Mouse (Mus musculus) ovary, adult 2 months (tissue): ENCODE results near the gene Olfr573-ps1. TPM values are rescaled to one million over a fixed set of nuclear protein-coding genes. Genes with fewer than 3 reads are reported as not detected.

ENCODE experiments used
- polyA plus RNA-seq: library from polyadenylated mRNA; depleted of rRNA; stranded (reverse); fragments of >200 nt; gene quantifications from 2 replicates; pipeline ENCODE4 v1.2.3, GENCODE M21; 2012; rRNA removed

Olfr573-ps1 gene
- not detected in 2 replicates for polyA plus RNA-seq

GRCm38 (mm10) chr7:102942475-102942874 lies at the start of gene Olfr573-ps1:
TSS of gene Olfr573-ps1 (minus strand) at chr7:102942575.

GRCm38 (mm10) chr7:102989224-102989623 lies 46.8 kb upstream of the Olfr573-ps1 start, which contains the start of gene Olfr578:
TSS of gene Olfr578 (minus strand) at chr7:102989324.

GRCm38 (mm10) chr7:102975843-102976242 lies 33.5 kb upstream of the Olfr573-ps1 start, which contains the start of gene Olfr577:
TSS of gene Olfr577 (minus strand) at chr7:102975943.

DNA sequence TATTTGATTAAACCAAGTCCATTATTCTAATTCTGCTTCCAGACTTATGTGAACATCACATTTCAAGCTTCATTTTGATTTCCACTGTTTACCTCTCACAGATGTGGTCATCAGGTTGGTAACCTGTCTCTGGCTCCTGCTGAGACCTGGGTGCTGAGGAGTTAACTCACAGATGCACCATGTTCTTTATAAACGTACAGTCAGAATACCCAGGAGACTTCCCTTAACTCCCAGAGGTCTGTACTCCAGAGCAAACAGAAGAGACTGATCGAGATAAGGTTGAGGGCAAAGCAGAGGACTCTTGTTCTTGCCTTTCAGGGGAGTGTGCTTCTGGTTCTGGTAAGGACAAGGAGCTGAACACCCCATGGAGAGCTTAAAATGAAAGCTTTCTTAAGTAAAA lies 20.0 kb upstream of the Olfr573-ps1 start, which contains the start of gene Olfr576:
Olfr576 (plus strand) TSS at position 301 of the 400 bp plus-strand sequence.

GRCm38 (mm10) chr7:102958593-102958992 lies 16.2 kb upstream of the Olfr573-ps1 start, which contains the start of gene Olfr575:
TSS of gene Olfr575 (minus strand) at chr7:102958775.

DNA sequence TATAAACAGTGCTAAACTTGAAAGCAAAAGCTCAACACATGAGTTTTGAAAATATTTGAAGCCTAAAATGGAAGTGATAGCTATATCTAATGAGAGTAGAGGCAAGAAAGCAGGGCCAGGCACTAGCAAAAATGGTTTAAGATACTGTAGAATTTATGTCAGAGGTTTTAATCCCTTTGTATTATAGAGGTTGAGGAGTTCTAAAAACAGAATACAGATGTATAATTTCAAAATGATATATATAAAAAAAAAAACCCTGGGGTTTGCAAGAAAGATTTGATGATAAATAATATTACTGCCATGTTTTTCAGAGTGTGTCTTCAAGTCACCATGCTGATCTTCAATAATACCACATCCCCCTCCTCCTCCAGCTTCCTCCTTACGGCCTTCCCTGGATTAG lies 5.8 kb upstream of the Olfr573-ps1 start, which contains the start of gene Olfr574:
Olfr574 (plus strand) TSS at position 301 of the 400 bp plus-strand sequence.

GRCm38 (mm10) chr7:102924109-102924508 lies 18.3 kb downstream of the Olfr573-ps1 start, which contains the start of gene Olfr572:
TSS of gene Olfr572 (plus strand) at chr7:102924409.

GRCm38 (mm10) chr7:102917032-102917875 lies 25.1 kb downstream of the Olfr573-ps1 start, which contains the start of gene Olfr571:
TSS of gene Olfr571 (minus strand) at chr7:102917536.

Other genes with a start within 250 kb of the Olfr573-ps1 start
- gene Olfr557, start 246.7 kb downstream of the Olfr573-ps1 start, polyA plus RNA-seq = not detected in 2 replicates
- gene Olfr558, start 240.4 kb downstream of the Olfr573-ps1 start, polyA plus RNA-seq = 3.2 and 3.3 TPM in 2 replicates
- not detected in 2 replicates for gene Olfr33, start 223.5 kb downstream of the Olfr573-ps1 start, polyA plus RNA-seq
- not detected in 2 replicates for gene Olfr559, start 215.1 kb downstream of the Olfr573-ps1 start, polyA plus RNA-seq
- not detected in 2 replicates for gene Olfr560, start 183.2 kb downstream of the Olfr573-ps1 start, polyA plus RNA-seq
- gene Olfr78, start 183.1 kb downstream of the Olfr573-ps1 start, polyA plus RNA-seq = 2.1 and 3.6 TPM in 2 replicates
- not detected in 2 replicates for gene Olfr561, start 171.4 kb downstream of the Olfr573-ps1 start, polyA plus RNA-seq
- gene Olfr564, start 139.1 kb downstream of the Olfr573-ps1 start, polyA plus RNA-seq = not detected in 2 replicates
- gene Olfr566, start 83.8 kb downstream of the Olfr573-ps1 start, polyA plus RNA-seq = not detected in 2 replicates
- gene Olfr568, start 65.5 kb downstream of the Olfr573-ps1 start, polyA plus RNA-seq = not detected in 2 replicates
- gene Olfr569, start 51.7 kb downstream of the Olfr573-ps1 start, polyA plus RNA-seq = not detected in 2 replicates
- gene Olfr570, start 48.0 kb downstream of the Olfr573-ps1 start, polyA plus RNA-seq = not detected in 2 replicates
- not detected in 2 replicates for gene Olfr571, start 25.0 kb downstream of the Olfr573-ps1 start, polyA plus RNA-seq
- gene Olfr572, start 18.2 kb downstream of the Olfr573-ps1 start, polyA plus RNA-seq = not detected in 2 replicates
- gene Olfr574, start 5.9 kb upstream of the Olfr573-ps1 start, polyA plus RNA-seq = not detected in 2 replicates
- not detected in 2 replicates for gene Olfr575, start 16.2 kb upstream of the Olfr573-ps1 start, polyA plus RNA-seq
- gene Olfr576, start 20.1 kb upstream of the Olfr573-ps1 start, polyA plus RNA-seq = not detected in 2 replicates
- gene Olfr577, start 33.4 kb upstream of the Olfr573-ps1 start, polyA plus RNA-seq = not detected in 2 replicates
- not detected in 2 replicates for gene Olfr578, start 46.7 kb upstream of the Olfr573-ps1 start, polyA plus RNA-seq
- not detected in 2 replicates for gene Olfr582, start 95.4 kb upstream of the Olfr573-ps1 start, polyA plus RNA-seq
- gene Olfr583, start 108.7 kb upstream of the Olfr573-ps1 start, polyA plus RNA-seq = not detected in 2 replicates
- gene Olfr584, start 139.3 kb upstream of the Olfr573-ps1 start, polyA plus RNA-seq = not detected in 2 replicates
- not detected in 2 replicates for gene Olfr585, start 155.1 kb upstream of the Olfr573-ps1 start, polyA plus RNA-seq
- not detected in 2 replicates for gene Olfr586, start 183.1 kb upstream of the Olfr573-ps1 start, polyA plus RNA-seq
- not detected in 2 replicates for gene Olfr588-ps1, start 198.3 kb upstream of the Olfr573-ps1 start, polyA plus RNA-seq
- gene Olfr589, start 213.8 kb upstream of the Olfr573-ps1 start, polyA plus RNA-seq = not detected in 2 replicates
- gene Olfr591, start 235.8 kb upstream of the Olfr573-ps1 start, polyA plus RNA-seq = not detected in 2 replicates
- gene Olfr592, start 242.2 kb upstream of the Olfr573-ps1 start, polyA plus RNA-seq = not detected in 2 replicates